Mouse (Mus musculus) megakaryocyte-erythroid progenitor cell, adult 5-6 weeks (primary cell): Measurements from ENCODE around the gene Rasgef1a. TPM values are rescaled to one million over a fixed set of nuclear protein-coding genes. Genes with fewer than 3 reads are reported as not detected.

ENCODE experiments used
- ATAC-seq: replicated peaks from 2 replicates; pipeline ENCODE4 v1.8.0; 2016; ENCODE audit warnings: mild to moderate bottlenecking, inconsistent platforms; ENCODE audit not compliant: severe bottlenecking, poor library complexity, low FRiP score, low TSS enrichment
- total RNA-seq, 2 experiments: library from RNA; stranded (forward) in 1 of 2; stranded (reverse) in 1 of 2; fragments of 200-1000, 215-1000 nt in 1 of 2; fragments of >200 nt in 1 of 2; fragmentation: Nextera tagmentation in 1 of 2; gene quantifications; 2 replicates each; pipeline ENCODE4 v1.2.3; 2014 to 2017

The Rasgef1a gene
- total RNA-seq, 2 experiments from 2014 or later, result not detected

DNA sequence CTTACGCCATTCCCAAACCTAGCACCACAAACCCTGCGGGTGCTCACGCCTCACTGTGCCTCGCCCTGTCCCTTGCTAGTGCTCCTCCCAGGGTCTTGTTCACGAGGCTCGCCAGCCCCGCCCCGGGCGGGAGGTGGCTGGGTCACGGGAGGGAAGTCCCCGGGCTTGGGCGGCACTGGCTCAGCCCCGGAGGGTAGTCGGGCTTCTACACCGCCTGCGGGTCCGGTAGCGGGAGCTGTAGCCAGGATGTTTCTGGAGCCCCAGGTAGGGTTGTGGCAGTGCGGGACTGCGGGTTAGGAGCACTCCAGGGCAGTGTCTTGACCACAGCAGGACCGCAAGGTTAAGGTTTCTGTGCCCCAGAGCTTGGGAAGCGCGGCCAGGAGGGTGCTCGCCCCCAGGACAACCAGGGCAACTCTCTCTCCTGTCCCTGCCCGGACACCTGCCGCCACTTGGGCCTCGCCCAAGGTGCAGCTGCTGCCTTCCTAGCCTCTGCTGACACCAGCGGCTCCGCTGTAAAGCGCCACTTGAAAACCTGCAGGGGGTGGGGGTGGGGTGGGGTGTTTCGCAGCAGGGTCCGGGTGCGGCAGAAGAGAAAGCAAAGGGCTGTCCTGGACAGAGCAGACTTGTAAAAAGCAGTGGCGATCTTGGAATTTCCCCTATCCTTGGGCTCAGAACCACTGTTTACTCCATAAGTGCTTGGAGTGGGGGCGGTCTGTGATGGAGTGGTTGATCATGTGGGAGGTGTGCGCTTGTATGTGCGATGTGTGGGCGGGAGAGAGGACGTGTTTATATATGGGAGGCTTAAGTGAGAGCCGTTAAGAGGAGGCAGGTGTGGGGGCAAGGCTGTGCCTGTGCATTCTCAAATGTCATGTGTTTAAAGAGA is 55.2 kb downstream of the Rasgef1a start:
- peak; percentile 42 for ATAC-seq

- ATAC-seq, result no peak
Observed at GRCm38 (mm10) chr6:118067720-118068119, 56.5 kb downstream of the Rasgef1a start.

- no peak for ATAC-seq
Observed at GRCm38 (mm10) chr6:118070321-118071012, 59.2 kb downstream of the Rasgef1a start.

DNA sequence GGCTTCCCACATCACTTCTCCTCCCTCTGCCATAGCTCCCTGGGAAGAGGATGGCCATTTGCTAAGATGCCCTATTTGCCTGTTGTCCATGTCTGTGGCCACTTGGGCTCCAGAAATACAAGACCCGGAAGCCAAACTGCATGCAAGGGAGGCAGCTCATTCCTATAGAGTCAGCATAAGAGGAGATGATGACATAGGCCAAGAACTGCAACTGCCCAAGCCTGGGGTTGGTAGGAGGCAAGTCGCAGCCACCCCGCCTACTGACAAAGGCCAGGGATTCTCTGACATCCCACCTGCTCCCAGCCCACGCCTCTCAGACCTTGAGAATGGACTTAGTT is 59.7 kb downstream of the Rasgef1a start:
- no peak for ATAC-seq

- ATAC-seq, result no peak
Observed at GRCm38 (mm10) chr6:118071416-118071815, 60.2 kb downstream of the Rasgef1a start.

- ATAC-seq, result no peak
Observed at GRCm38 (mm10) chr6:118072176-118072575, 60.9 kb downstream of the Rasgef1a start.

- ATAC-seq, result no peak
Observed at GRCm38 (mm10) chr6:118074151-118074550, 62.9 kb downstream of the Rasgef1a start.

DNA sequence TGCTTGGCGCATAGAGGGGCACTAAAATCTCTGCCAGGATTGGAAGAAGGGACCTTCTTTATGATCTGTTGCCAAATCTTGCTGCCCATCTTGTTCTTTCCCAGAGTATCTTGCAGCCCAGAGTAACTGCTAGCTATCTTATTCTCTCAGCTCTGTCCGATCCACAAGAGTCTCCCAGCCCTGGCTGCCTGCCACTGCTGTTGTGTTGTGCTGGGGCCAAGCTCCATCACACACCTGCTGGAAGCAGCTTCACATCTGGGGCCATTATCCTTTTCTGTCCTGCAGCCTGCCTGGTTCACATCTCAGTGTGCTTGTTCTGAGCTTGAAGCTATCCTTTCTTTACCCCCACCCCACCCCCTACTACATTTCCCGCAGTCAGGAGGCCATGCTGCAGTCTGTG is 65.0 kb downstream of the Rasgef1a start:
- ATAC-seq, result no peak

- no peak for ATAC-seq
Observed at GRCm38 (mm10) chr6:118076748-118077147, 65.5 kb downstream of the Rasgef1a start.

GRCm38 (mm10) chr6:118077421-118077820 is 66.2 kb downstream of the Rasgef1a start:
- ATAC-seq, result no peak

- no peak for ATAC-seq
Observed at GRCm38 (mm10) chr6:118078751-118079150, 67.5 kb downstream of the Rasgef1a start.

DNA sequence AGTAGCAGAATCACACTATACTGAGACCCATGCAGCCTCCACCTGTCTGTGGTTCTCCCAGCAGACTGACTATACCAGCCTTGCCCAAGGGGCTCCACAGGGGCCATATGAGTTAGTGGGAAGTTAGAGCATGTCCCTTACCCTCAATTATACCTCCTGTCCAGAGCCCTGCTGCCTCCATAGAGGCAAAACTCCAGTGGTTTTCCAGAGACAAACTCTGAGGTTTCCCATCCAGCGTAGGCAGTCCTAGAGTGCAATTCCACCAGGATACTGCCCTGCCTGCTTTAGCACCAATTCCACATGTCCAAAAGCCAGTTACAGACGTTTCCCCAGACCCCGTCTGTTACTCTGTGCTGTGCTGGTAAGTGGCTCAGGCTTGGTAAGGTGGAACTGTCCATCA is 68.1 kb downstream of the Rasgef1a start:
- no peak for ATAC-seq

- no peak for ATAC-seq
Observed at GRCm38 (mm10) chr6:118079762-118080465, 68.7 kb downstream of the Rasgef1a start.

DNA sequence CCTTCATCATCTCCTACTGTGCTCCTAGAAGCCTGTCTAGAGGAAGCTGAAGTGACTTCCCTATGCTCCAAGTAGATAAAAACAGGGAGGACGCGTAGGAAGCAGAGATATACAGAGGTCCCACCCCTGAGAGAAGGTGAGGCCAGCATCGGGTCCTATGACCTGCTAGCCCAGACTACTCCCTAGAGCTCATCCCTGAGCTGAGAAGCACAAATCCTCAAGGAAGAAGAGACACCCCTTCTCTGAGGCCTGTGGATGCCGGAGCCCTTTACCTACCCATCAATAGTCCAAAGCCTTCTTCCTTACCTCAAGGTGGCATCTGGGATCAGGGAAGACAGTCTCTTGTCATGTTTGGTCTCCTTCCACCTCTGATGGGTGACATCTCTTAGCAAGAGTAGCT is 69.5 kb downstream of the Rasgef1a start:
- no peak for ATAC-seq

DNA sequence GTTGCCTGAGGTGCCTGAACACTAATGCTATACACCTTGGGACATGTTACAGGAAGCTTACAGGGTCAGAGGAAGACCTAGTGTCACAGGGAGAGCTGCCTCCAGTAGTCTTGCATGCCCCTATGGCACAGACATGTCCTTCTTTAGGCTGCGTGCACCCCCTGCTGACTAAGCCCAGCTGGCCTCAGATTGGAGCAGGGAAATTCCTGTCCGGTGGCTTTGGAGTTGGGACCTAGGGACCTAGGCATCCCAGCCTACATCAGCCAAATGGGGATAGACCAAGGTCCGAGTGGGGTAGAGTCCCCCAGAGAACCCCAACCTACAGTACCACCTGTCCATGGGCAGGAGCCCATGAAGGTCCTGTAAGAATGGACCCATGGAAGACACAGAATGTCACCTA is 71.1 kb downstream of the Rasgef1a start:
- no peak for ATAC-seq

DNA sequence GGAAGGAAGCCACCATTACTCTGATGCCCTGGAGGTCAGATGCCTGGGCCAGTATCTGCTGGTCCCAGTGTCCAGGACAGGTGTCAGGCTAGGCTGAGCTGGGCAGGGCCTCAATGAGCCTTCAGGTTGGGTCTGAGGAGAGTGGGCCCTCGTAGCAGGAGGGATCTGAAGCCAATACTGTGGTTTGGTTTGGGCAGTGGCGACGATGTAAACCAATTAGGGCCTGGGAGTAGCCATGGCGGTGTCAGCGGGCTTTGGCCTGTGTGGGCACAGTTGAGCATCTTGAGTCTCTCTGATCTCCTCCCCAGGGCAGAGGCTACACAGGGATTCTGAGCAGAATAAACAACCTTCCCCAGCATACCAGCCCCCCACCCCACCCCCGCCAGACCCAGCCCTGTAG is 72.4 kb downstream of the Rasgef1a start:
- ATAC-seq, result no peak

DNA sequence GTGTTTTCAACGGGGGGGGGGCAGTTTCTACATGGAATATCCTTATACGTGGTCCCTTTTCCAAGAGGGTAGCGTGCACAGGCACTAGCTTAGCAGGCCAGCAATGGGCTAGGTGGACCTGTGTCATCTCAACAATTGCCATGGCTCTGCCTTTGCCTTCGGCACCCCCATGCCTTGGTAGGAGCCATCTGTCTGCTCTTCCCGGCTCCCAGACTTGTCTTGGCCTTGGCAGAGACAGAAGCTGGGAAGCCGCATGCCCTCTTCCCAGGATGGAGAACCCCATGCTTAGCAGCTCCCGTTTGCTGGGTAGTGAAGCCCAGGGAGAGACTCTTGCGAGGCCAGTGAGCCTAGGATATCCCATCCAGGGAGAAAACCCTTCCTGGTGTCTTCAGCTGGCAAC is 73.4 kb downstream of the Rasgef1a start:
- ATAC-seq, result no peak

GRCm38 (mm10) chr6:118087955-118088354 is 76.7 kb downstream of the Rasgef1a start:
- no peak for ATAC-seq

GRCm38 (mm10) chr6:118088750-118089440 is 77.7 kb downstream of the Rasgef1a start:
- no peak for ATAC-seq

- no peak for ATAC-seq
Observed at GRCm38 (mm10) chr6:118090827-118091226, 79.6 kb downstream of the Rasgef1a start.
